Mouse (Mus musculus): ENCODE results near the gene Rbck1. TPM values are rescaled to one million over a fixed set of nuclear protein-coding genes. Genes with fewer than 3 reads are reported as not detected.

The Rbck1 gene
- polyA plus RNA-seq, 1 experiment = 743 TPM

DNA sequence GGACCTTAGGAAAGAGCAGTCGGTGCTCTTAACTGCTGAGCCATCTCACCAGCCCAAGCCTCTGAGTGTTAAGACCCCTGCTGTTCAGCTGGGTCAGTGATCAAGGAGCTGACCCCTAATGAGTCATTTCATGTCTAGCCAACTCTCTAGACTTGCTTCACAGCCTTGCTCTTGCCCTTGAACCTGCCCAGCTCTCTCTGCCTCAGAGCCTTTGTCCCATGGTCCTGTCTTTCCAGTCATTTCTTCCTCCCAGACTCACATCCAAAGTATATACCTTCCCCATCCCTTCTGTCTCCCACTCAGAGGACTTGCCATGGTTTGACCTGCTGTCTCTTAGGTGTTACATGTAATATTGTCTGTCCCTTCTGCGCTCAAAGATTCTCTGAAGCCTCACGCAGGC lies 24.8 kb upstream of the Rbck1 start:
- TF ChIP-seq CTCF (IDR thresholded peaks at IDR 0.05; ENCODE audit: borderline replicate concordance, control insufficient read depth, extremely low read depth, insufficient read depth, low read length, poor library complexity) = no peak
- TF ChIP-seq POLR2A (IDR thresholded peaks at IDR 0.05; ENCODE audit: control insufficient read depth, extremely low read depth, insufficient read depth, low read length, poor library complexity) = no peak
- 100% methylated on average over 3 of the region's 3 CpGs for WGBS
- H3K27ac ChIP-seq (ENCODE audit: control insufficient read depth, insufficient read depth, low read length) = no peak overlapping the region
- no peaks in the 10 kb centered on the region for H3K36me3 ChIP-seq (ENCODE audit: control insufficient read depth, insufficient read depth, low read length)
- H3K4me3 ChIP-seq (ENCODE audit: control insufficient read depth, insufficient read depth, low read length) = no peak overlapping the region
- no peaks in the 10 kb centered on the region for H3K27me3 ChIP-seq (ENCODE audit: control insufficient read depth, insufficient read depth, low read length)
- DNase-seq = no peak
- peaks cover 14% of the 10 kb centered on the region for H3K4me1 ChIP-seq (replicated peaks; ENCODE audit: control insufficient read depth, insufficient read depth, low read length)

- TF ChIP-seq POLR2A (IDR thresholded peaks at IDR 0.05; ENCODE audit: control insufficient read depth, extremely low read depth, insufficient read depth, low read length, poor library complexity) (no peak), CTCF (IDR thresholded peaks at IDR 0.05; ENCODE audit: borderline replicate concordance, control insufficient read depth, extremely low read depth, insufficient read depth, low read length, poor library complexity) (no peak)
- 59% methylated on average over 8 of the region's 8 CpGs for WGBS
- Histone ChIP-seq H3K27ac (ENCODE audit: control insufficient read depth, insufficient read depth, low read length) (no peak overlapping the region; the same call in 1 of the 2 replicates), H3K4me1 (replicated peaks; ENCODE audit: control insufficient read depth, insufficient read depth, low read length) (no peaks in the 10 kb centered on the region; the same call in 1 of the 2 replicates), H3K27me3 (ENCODE audit: control insufficient read depth, insufficient read depth, low read length) (no peaks in the 10 kb centered on the region), H3K4me3 (ENCODE audit: control insufficient read depth, insufficient read depth, low read length) (no peak overlapping the region), H3K36me3 (ENCODE audit: control insufficient read depth, insufficient read depth, low read length) (no peaks in the 10 kb centered on the region)
- no peak for DNase-seq
Measured at GRCm38 (mm10) chr2:152349842-152350540, 17.5 kb upstream of the Rbck1 start.

DNA sequence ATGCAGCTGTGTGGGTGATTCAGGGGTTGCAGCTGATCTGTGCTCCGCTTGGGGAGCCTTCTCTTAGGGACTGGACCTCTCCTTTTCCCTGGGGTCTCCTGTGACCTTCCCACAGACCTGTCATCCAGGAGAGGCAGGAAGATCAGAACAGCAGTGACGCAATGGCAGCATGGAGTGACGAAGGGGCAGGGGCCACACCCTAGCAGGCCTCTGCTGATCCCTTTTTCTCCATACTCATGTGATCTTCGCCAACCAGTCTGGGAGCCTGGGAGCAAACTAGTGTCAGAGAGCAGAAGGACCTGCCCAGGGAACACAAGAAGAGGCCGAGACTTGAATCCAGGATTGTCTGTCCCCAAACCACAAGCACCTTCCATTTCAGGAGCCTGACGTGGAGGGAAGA lies 16.8 kb upstream of the Rbck1 start:
- DNase-seq = no peak
- H3K27ac ChIP-seq (ENCODE audit: control insufficient read depth, insufficient read depth, low read length) = no peak overlapping the region
- no peak for TF ChIP-seq CTCF (IDR thresholded peaks at IDR 0.05; ENCODE audit: borderline replicate concordance, control insufficient read depth, extremely low read depth, insufficient read depth, low read length, poor library complexity)
- no peak for TF ChIP-seq POLR2A (IDR thresholded peaks at IDR 0.05; ENCODE audit: control insufficient read depth, extremely low read depth, insufficient read depth, low read length, poor library complexity)
- 92% methylated on average over 6 of the region's 6 CpGs for WGBS
- no peaks in the 10 kb centered on the region for H3K27me3 ChIP-seq (ENCODE audit: control insufficient read depth, insufficient read depth, low read length)
- H3K36me3 ChIP-seq (ENCODE audit: control insufficient read depth, insufficient read depth, low read length) = no peaks in the 10 kb centered on the region
- H3K4me3 ChIP-seq (ENCODE audit: control insufficient read depth, insufficient read depth, low read length) = no peak overlapping the region
- peaks cover 4% of the 10 kb centered on the region for H3K4me1 ChIP-seq (replicated peaks; ENCODE audit: control insufficient read depth, insufficient read depth, low read length)

DNA sequence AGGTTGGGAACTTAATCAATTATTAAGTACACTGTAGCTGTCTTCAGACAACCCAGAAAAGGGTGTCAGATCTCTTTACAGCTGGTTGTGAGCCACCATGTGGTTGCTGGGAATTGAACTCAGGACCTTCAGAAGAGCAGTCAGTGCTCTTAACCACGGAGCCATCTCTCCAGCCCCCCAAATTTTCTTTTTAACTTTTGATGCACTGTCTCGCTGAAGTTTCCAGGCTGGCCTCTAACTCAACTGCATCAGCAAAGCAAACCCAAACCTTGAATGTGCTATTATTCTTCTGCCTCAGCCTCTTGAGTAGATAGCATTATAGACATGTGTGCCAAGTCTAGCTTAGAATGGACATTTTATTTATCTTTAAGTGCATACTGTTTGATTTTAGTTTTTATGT lies 15.3 kb upstream of the Rbck1 start:
- no peak overlapping the region for H3K4me3 ChIP-seq (ENCODE audit: control insufficient read depth, insufficient read depth, low read length)
- DNase-seq = no peak
- H3K36me3 ChIP-seq (ENCODE audit: control insufficient read depth, insufficient read depth, low read length) = no peaks in the 10 kb centered on the region
- no peaks in the 10 kb centered on the region for H3K27me3 ChIP-seq (ENCODE audit: control insufficient read depth, insufficient read depth, low read length)
- TF ChIP-seq CTCF (IDR thresholded peaks at IDR 0.05; ENCODE audit: borderline replicate concordance, control insufficient read depth, extremely low read depth, insufficient read depth, low read length, poor library complexity) (no peak), POLR2A (IDR thresholded peaks at IDR 0.05; ENCODE audit: control insufficient read depth, extremely low read depth, insufficient read depth, low read length, poor library complexity) (no peak)
- WGBS = 69% methylated on average over 2 of the region's 2 CpGs
- no peak overlapping the region for H3K27ac ChIP-seq (ENCODE audit: control insufficient read depth, insufficient read depth, low read length)
- H3K4me1 ChIP-seq (replicated peaks; ENCODE audit: control insufficient read depth, insufficient read depth, low read length) = peaks cover 11% of the 10 kb centered on the region

DNA sequence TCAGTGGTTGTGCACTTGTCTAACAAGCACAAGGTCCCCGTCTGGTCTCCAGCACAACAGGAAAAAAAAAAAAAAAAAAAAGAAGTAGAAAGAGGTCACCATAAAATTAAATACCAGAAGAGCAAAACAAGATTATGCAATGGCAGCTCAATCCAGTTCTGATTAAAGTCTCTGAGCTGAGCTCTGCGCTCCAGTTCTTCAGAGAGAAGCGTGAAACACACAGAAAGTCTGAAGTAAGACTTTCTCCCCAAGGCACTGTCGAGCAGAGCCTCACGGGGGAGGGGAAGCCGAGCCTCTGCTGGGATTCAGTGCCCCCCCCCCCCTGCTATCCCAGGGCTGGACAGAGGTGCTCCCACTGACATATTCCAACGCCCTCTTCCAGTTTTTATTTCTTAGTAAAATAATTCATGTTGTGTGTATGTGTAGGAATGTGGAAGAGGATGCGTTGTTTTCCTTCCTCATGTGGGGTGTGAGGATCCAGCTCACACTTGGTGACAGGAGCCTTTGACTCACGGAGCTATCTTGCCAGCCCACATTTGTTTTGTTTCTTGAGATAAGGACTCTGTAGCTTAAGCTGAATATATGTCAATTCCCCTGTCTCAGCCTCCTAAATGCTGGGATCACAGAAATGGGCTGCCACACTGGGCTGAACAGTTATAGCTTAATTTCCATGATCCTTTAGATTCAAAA lies 14.5 kb upstream of the Rbck1 start:
- Histone ChIP-seq H3K4me1 (replicated peaks; ENCODE audit: control insufficient read depth, insufficient read depth, low read length) (peaks cover 11% of the 10 kb centered on the region), H3K36me3 (ENCODE audit: control insufficient read depth, insufficient read depth, low read length) (no peaks in the 10 kb centered on the region), H3K4me3 (ENCODE audit: control insufficient read depth, insufficient read depth, low read length) (no peak overlapping the region), H3K27me3 (ENCODE audit: control insufficient read depth, insufficient read depth, low read length) (no peaks in the 10 kb centered on the region), H3K27ac (ENCODE audit: control insufficient read depth, insufficient read depth, low read length) (no peak overlapping the region)
- WGBS = 82% methylated on average over 9 of the region's 9 CpGs
- no peak for TF ChIP-seq POLR2A (IDR thresholded peaks at IDR 0.05; ENCODE audit: control insufficient read depth, extremely low read depth, insufficient read depth, low read length, poor library complexity)
- no peak for TF ChIP-seq CTCF (IDR thresholded peaks at IDR 0.05; ENCODE audit: borderline replicate concordance, control insufficient read depth, extremely low read depth, insufficient read depth, low read length, poor library complexity)
- DNase-seq = no peak

- H3K27me3 ChIP-seq (ENCODE audit: control insufficient read depth, insufficient read depth, low read length) = no peaks in the 10 kb centered on the region
- WGBS = 98% methylated on average over 6 of the region's 6 CpGs
- TF ChIP-seq POLR2A (IDR thresholded peaks at IDR 0.05; ENCODE audit: control insufficient read depth, extremely low read depth, insufficient read depth, low read length, poor library complexity) (no peak), CTCF (IDR thresholded peaks at IDR 0.05; ENCODE audit: borderline replicate concordance, control insufficient read depth, extremely low read depth, insufficient read depth, low read length, poor library complexity) (no peak)
- H3K27ac ChIP-seq (ENCODE audit: control insufficient read depth, insufficient read depth, low read length) = no peak overlapping the region
- H3K36me3 ChIP-seq (ENCODE audit: control insufficient read depth, insufficient read depth, low read length) = no peaks in the 10 kb centered on the region
- H3K4me1 ChIP-seq (replicated peaks; ENCODE audit: control insufficient read depth, insufficient read depth, low read length) = peaks cover 11% of the 10 kb centered on the region
- H3K4me3 ChIP-seq (ENCODE audit: control insufficient read depth, insufficient read depth, low read length) = no peak overlapping the region
- DNase-seq = no peak
Measured at GRCm38 (mm10) chr2:152345393-152345792, 12.9 kb upstream of the Rbck1 start.

Measured in thymus, adult 2 months (tissue).